Mouse (Mus musculus): ENCODE measurements around the gene Gm8369. TPM values are rescaled to one million over a fixed set of nuclear protein-coding genes. Genes with fewer than 3 reads are reported as not detected.
"Not testable (repeated sequence)": the region's sequence is repeated elsewhere in the genome, so short reads cannot be mapped to it uniquely, and the experiment has no call there.

The Gm8369 gene
- 1.4 and 2.1 TPM in 2 replicates for total RNA-seq (2014; fragmentation: Nextera tagmentation)
- total RNA-seq (2017), result 0.87 and 0.98 TPM in 2 replicates
- polyA plus RNA-seq (2012), result not detected in 2 replicates

GRCm38 (mm10) chr19:11485746-11486145 lies at the start of gene Gm8369:
Gm8369 (plus strand) TSS chr19:11485938.
- H3K4me3 ChIP-seq (ENCODE audit: low read depth, low read length), result no peak within 1 kb of the TSS
- no peaks in the 10 kb centered on the region for H3K9me3 ChIP-seq (replicated peaks)
- H3K4me1 ChIP-seq (ENCODE audit: insufficient read depth, low read depth, low read length), result peaks cover 23% of the 10 kb centered on the region
- no peak for ATAC-seq (ENCODE audit: extremely low read depth, insufficient number of reproducible peaks, low FRiP score, poor library complexity, severe bottlenecking)
- no peaks in the 10 kb centered on the region for H3K36me3 ChIP-seq (replicated peaks)
- no peaks in the 10 kb centered on the region for H3K27me3 ChIP-seq (ENCODE audit: insufficient read depth, low read length)
- TF ChIP-seq GATA2 (IDR thresholded peaks at IDR 0.05; ENCODE audit: borderline replicate concordance, low read depth, low read length) (no peak), TAL1 (conservative IDR thresholded peaks at IDR 0.05; ENCODE audit: low read depth, low read length) (no peak), POLR2AphosphoS5 (IDR thresholded peaks at IDR 0.05; ENCODE audit: insufficient replicate concordance, low read depth, low read length) (no peak), GATA1 (IDR thresholded peaks at IDR 0.05; ENCODE audit: borderline replicate concordance, low read length) (no peak), CTCF (IDR thresholded peaks at IDR 0.05; ENCODE audit: low read depth, low read length) (no peak)
- DNase-seq (ENCODE audit: low spot score), result no peak

- Histone ChIP-seq H3K36me3 (replicated peaks) (no peaks in the 10 kb centered on the region), H3K9me3 (replicated peaks) (no peaks in the 10 kb centered on the region), H3K4me3 (ENCODE audit: low read depth, low read length) (no peak within 1 kb of the TSS), H3K27me3 (ENCODE audit: insufficient read depth, low read length) (no peaks in the 10 kb centered on the region), H3K4me1 (ENCODE audit: insufficient read depth, low read depth, low read length) (no peaks in the 10 kb centered on the region)
- no peak for TF ChIP-seq GATA1 (IDR thresholded peaks at IDR 0.05; ENCODE audit: borderline replicate concordance, low read length)
- no peak for TF ChIP-seq TAL1 (conservative IDR thresholded peaks at IDR 0.05; ENCODE audit: low read depth, low read length)
- no peak for TF ChIP-seq CTCF (IDR thresholded peaks at IDR 0.05; ENCODE audit: low read depth, low read length)
- no peak for TF ChIP-seq POLR2AphosphoS5 (IDR thresholded peaks at IDR 0.05; ENCODE audit: insufficient replicate concordance, low read depth, low read length)
- no peak for TF ChIP-seq GATA2 (IDR thresholded peaks at IDR 0.05; ENCODE audit: borderline replicate concordance, low read depth, low read length)
- DNase-seq (ENCODE audit: low spot score), result no peak
- no peak for ATAC-seq (ENCODE audit: extremely low read depth, insufficient number of reproducible peaks, low FRiP score, poor library complexity, severe bottlenecking)
Observed at GRCm38 (mm10) chr19:11443338-11443737, 42.4 kb upstream of the Gm8369 start, which contains the start of gene Ms4a4b. Ms4a4b (plus strand) TSS chr19:11443553.

DNA sequence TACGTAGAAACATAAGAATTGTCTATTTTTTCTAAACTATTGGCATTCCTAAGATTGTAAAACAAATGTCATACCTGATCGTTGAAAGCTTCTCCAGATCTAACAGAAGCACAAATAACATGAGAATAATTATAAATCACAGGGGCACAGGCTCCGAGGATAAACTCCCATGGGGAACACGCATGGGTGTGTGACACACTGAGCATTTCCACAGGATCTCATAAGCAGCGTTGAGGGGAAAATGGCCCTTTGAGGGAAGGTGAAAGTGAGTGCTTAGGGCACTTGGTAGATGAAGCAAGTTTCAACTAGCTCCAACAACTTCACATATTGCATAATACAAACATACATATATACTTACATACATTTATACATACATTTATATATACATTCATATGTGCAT lies 41.8 kb upstream of the Gm8369 start:
- Histone ChIP-seq H3K4me1 (ENCODE audit: insufficient read depth, low read depth, low read length) (no peaks in the 10 kb centered on the region), H3K4me3 (ENCODE audit: low read depth, low read length) (no peak overlapping the region), H3K9me3 (replicated peaks) (no peaks in the 10 kb centered on the region), H3K27me3 (ENCODE audit: insufficient read depth, low read length) (no peaks in the 10 kb centered on the region), H3K36me3 (replicated peaks) (no peaks in the 10 kb centered on the region)
- TF ChIP-seq GATA2 (IDR thresholded peaks at IDR 0.05; ENCODE audit: borderline replicate concordance, low read depth, low read length) (no peak), TAL1 (conservative IDR thresholded peaks at IDR 0.05; ENCODE audit: low read depth, low read length) (no peak), GATA1 (IDR thresholded peaks at IDR 0.05; ENCODE audit: borderline replicate concordance, low read length) (no peak), POLR2AphosphoS5 (IDR thresholded peaks at IDR 0.05; ENCODE audit: insufficient replicate concordance, low read depth, low read length) (no peak), CTCF (IDR thresholded peaks at IDR 0.05; ENCODE audit: low read depth, low read length) (no peak)
- ATAC-seq (ENCODE audit: extremely low read depth, insufficient number of reproducible peaks, low FRiP score, poor library complexity, severe bottlenecking) (no peak), DNase-seq (ENCODE audit: low spot score) (no peak)

GRCm38 (mm10) chr19:11447238-11447637 lies 38.5 kb upstream of the Gm8369 start:
- H3K36me3 ChIP-seq (replicated peaks), result no peaks in the 10 kb centered on the region
- H3K27me3 ChIP-seq (ENCODE audit: insufficient read depth, low read length), result no peaks in the 10 kb centered on the region
- TF ChIP-seq GATA1 (IDR thresholded peaks at IDR 0.05; ENCODE audit: borderline replicate concordance, low read length) (no peak), TAL1 (conservative IDR thresholded peaks at IDR 0.05; ENCODE audit: low read depth, low read length) (no peak), GATA2 (IDR thresholded peaks at IDR 0.05; ENCODE audit: borderline replicate concordance, low read depth, low read length) (no peak), POLR2AphosphoS5 (IDR thresholded peaks at IDR 0.05; ENCODE audit: insufficient replicate concordance, low read depth, low read length) (no peak), CTCF (IDR thresholded peaks at IDR 0.05; ENCODE audit: low read depth, low read length) (no peak)
- H3K4me3 ChIP-seq (ENCODE audit: low read depth, low read length), result no peak overlapping the region
- ATAC-seq (ENCODE audit: extremely low read depth, insufficient number of reproducible peaks, low FRiP score, poor library complexity, severe bottlenecking), result no peak
- DNase-seq (ENCODE audit: low spot score), result no peak
- no peaks in the 10 kb centered on the region for H3K9me3 ChIP-seq (replicated peaks)
- no peaks in the 10 kb centered on the region for H3K4me1 ChIP-seq (ENCODE audit: insufficient read depth, low read depth, low read length)

- not testable (repeated sequence) for DNase-seq (ENCODE audit: low spot score); ATAC-seq (ENCODE audit: extremely low read depth, insufficient number of reproducible peaks, low FRiP score, poor library complexity, severe bottlenecking); H3K36me3 ChIP-seq (replicated peaks); H3K27me3 ChIP-seq (ENCODE audit: insufficient read depth, low read length); H3K9me3 ChIP-seq (replicated peaks); H3K4me1 ChIP-seq (ENCODE audit: insufficient read depth, low read depth, low read length); H3K4me3 ChIP-seq (ENCODE audit: low read depth, low read length)
Observed at GRCm38 (mm10) chr19:11459041-11459440, 26.7 kb upstream of the Gm8369 start.

DNA sequence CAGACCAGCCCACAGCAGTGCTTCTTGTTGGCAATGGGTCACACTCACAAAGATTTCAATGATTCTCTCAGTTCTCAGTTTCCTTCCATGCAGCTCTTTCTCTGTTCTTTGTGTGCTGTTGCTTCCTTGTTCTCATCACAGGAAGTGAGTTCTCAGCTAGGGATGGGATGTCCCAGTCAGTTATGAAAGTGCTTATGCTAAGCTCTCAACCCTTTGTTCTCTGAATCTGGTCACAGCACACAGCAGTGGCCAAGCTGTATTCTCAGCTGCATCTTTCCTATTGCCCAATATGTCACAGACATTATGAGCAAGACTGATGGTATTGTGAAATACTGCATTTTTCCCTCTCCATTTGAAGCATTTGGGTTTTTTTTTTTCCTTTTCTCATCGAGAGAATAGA lies 20.9 kb upstream of the Gm8369 start:
- H3K9me3 ChIP-seq (replicated peaks); H3K4me3 ChIP-seq (ENCODE audit: low read depth, low read length); H3K4me1 ChIP-seq (ENCODE audit: insufficient read depth, low read depth, low read length); H3K36me3 ChIP-seq (replicated peaks); DNase-seq (ENCODE audit: low spot score); ATAC-seq (ENCODE audit: extremely low read depth, insufficient number of reproducible peaks, low FRiP score, poor library complexity, severe bottlenecking): not testable (repeated sequence)
- H3K27me3 ChIP-seq (ENCODE audit: insufficient read depth, low read length), result peaks cover 12% of the 10 kb centered on the region

GRCm38 (mm10) chr19:11466471-11466870 lies 19.3 kb upstream of the Gm8369 start:
- Histone ChIP-seq H3K36me3 (replicated peaks) (no peaks in the 10 kb centered on the region), H3K27me3 (ENCODE audit: insufficient read depth, low read length) (peaks cover 16% of the 10 kb centered on the region), H3K9me3 (replicated peaks) (no peaks in the 10 kb centered on the region), H3K4me1 (ENCODE audit: insufficient read depth, low read depth, low read length) (no peaks in the 10 kb centered on the region), H3K4me3 (ENCODE audit: low read depth, low read length) (no peak overlapping the region)
- TF ChIP-seq GATA2 (IDR thresholded peaks at IDR 0.05; ENCODE audit: borderline replicate concordance, low read depth, low read length) (no peak), GATA1 (IDR thresholded peaks at IDR 0.05; ENCODE audit: borderline replicate concordance, low read length) (no peak), TAL1 (conservative IDR thresholded peaks at IDR 0.05; ENCODE audit: low read depth, low read length) (no peak), POLR2AphosphoS5 (IDR thresholded peaks at IDR 0.05; ENCODE audit: insufficient replicate concordance, low read depth, low read length) (no peak), CTCF (IDR thresholded peaks at IDR 0.05; ENCODE audit: low read depth, low read length) (no peak)
- ATAC-seq (ENCODE audit: extremely low read depth, insufficient number of reproducible peaks, low FRiP score, poor library complexity, severe bottlenecking) (no peak), DNase-seq (ENCODE audit: low spot score) (no peak)

GRCm38 (mm10) chr19:11468361-11468760 lies 17.4 kb upstream of the Gm8369 start:
- ATAC-seq (ENCODE audit: extremely low read depth, insufficient number of reproducible peaks, low FRiP score, poor library complexity, severe bottlenecking); H3K4me1 ChIP-seq (ENCODE audit: insufficient read depth, low read depth, low read length): not testable (repeated sequence)

DNA sequence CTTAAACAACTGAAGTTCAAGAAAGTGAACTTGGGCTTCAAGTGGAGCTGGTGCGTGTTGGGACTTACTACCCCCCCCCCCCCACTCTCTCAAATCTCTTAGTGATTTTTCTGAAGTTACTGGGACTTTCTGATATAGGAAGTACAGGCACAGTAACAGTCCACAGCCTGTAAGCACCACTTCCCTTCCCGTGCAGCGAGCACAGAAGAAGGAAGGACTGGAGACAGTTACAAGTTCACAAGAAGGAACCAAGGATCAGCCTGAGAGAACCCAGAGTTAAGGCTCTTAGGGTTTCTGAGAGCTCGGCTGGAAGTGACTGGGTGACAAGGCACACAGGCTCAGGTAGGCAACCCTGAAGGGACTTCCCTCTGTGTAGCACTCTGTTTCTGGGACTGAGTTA lies 16.5 kb upstream of the Gm8369 start, which contains the start of gene Ms4a6c:
Ms4a6c (plus strand) TSS at position 152 of the 400 bp plus-strand sequence.
- H3K36me3 ChIP-seq (replicated peaks); H3K9me3 ChIP-seq (replicated peaks); DNase-seq (ENCODE audit: low spot score); H3K4me1 ChIP-seq (ENCODE audit: insufficient read depth, low read depth, low read length); H3K4me3 ChIP-seq (ENCODE audit: low read depth, low read length); ATAC-seq (ENCODE audit: extremely low read depth, insufficient number of reproducible peaks, low FRiP score, poor library complexity, severe bottlenecking): not testable (repeated sequence)
- peaks cover 21% of the 10 kb centered on the region for H3K27me3 ChIP-seq (ENCODE audit: insufficient read depth, low read length)

More at GRCm38 (mm10) chr19:11468361-11468760, 17.4 kb upstream of the Gm8369 start:
- not testable (repeated sequence) for H3K9me3 ChIP-seq (replicated peaks); DNase-seq (ENCODE audit: low spot score); H3K4me3 ChIP-seq (ENCODE audit: low read depth, low read length); H3K36me3 ChIP-seq (replicated peaks)
- peaks cover 21% of the 10 kb centered on the region for H3K27me3 ChIP-seq (ENCODE audit: insufficient read depth, low read length)

All from G1E (cell line).